In the genomic region with DNA sequence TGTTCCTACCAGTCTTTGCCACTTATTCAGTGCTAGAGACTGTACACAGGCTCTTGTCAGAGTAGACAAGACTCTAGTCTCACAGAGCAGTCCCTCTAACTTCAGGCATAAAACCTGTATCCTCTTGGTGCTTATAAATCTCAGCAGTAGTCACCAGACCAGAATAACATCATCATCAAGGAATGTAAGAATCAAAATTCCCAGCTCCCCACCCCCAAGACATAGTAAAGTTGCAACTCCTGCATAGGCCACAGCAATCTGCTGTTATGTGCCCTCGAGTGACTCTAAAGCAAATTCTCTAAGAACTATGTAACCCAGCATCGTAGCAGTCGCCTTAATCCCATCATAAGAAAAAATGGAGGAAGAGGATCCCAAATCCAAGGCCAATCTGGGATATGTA, we compare ENCODE assay signal across 26 mouse cellular contexts. TPM values are rescaled to one million over a fixed set of nuclear protein-coding genes. Genes with fewer than 3 reads are reported as not detected.
A peak's percentile ranks its signal among the peaks of the same experiment; 100 is the strongest.
DNase-seq lines count a peak whose midpoint lies in the region; ATAC-seq and TF ChIP-seq lines count a peak whose summit lies in the region.
"Had no signal": no experiment of that assay in that cellular context is flagged by ENCODE, and none has a peak within 500 bp of the region (broad histone marks: within the 10 kb centered on the region; RNA-seq: fewer than 3 reads in every experiment).

No protein-coding gene starts in this region.

- no peaks in the 10 kb centered on the region for H3K4me1 ChIP-seq in limb, embryonic 14.5 days (ENCODE audit: control insufficient read depth, insufficient read depth, low read length)
- no peaks in the 10 kb centered on the region for H3K4me1 ChIP-seq in limb, embryonic 10.5 days
- no peaks in the 10 kb centered on the region; the same call in none of the 2 replicates for H3K4me1 ChIP-seq in embryonic fibroblast, embryonic 13.5 days (ENCODE audit: control insufficient read depth, insufficient read depth, low read length)
- H3K4me1 ChIP-seq: embryonic facial prominence, embryonic 13.5 days; embryonic facial prominence, embryonic 15.5 days; forebrain, embryonic 13.5 days; forebrain, embryonic 15.5 days had no signal

- peaks cover 61% of the 10 kb centered on the region for H3K36me3 ChIP-seq in limb, embryonic 14.5 days (ENCODE audit: control insufficient read depth, insufficient read depth, low read length)
- peaks cover 75% of the 10 kb centered on the region for H3K36me3 ChIP-seq in limb, embryonic 10.5 days

- H3K9me3 ChIP-seq in limb, embryonic 14.5 days (ENCODE audit: control insufficient read depth, low read length), result no peaks in the 10 kb centered on the region
- H3K9me3 ChIP-seq in limb, embryonic 10.5 days (replicated peaks), result no peaks in the 10 kb centered on the region
- H3K9me3 ChIP-seq: embryonic facial prominence, embryonic 13.5 days; embryonic facial prominence, embryonic 15.5 days; forebrain, embryonic 13.5 days; forebrain, embryonic 15.5 days; G1E had no signal

- H3K27me3 ChIP-seq in limb, embryonic 14.5 days (ENCODE audit: control insufficient read depth, insufficient read depth, low read length), result no peaks in the 10 kb centered on the region
- no peaks in the 10 kb centered on the region for H3K27me3 ChIP-seq in limb, embryonic 10.5 days (ENCODE audit: low read depth, poor library complexity, severe bottlenecking)
- H3K27me3 ChIP-seq: CH12.LX; embryonic facial prominence, embryonic 13.5 days; embryonic facial prominence, embryonic 15.5 days; forebrain, embryonic 13.5 days; forebrain, embryonic 15.5 days had no signal

- peak; percentile 7 for DNase-seq in limb, embryonic 14.5 days (ENCODE audit: low spot score)
- DNase-seq in limb, embryonic 10.5 days (ENCODE audit: low spot score), result no peak
- DNase-seq in NIH3T3 (ENCODE audit: low read depth), result peak; percentile 63
- DNase-seq in adrenal gland, postnatal 36 days, result no peak
- DNase-seq in kidney, adult 18-20 months, result no peak
- DNase-seq: adrenal gland, adult 8-10 months; adrenal gland, postnatal 14 days; B cell, adult 2 months; cerebellum, adult 11 months; cerebellum, adult 18-20 months; cerebellum, adult 8-10 months; cerebellum, adult 9-11 months; cerebellum, postnatal 14 days; cerebellum, postnatal 36 days; embryo, embryonic 11 days; forebrain, postnatal 0 days had no signal

- H3K9ac ChIP-seq in limb, embryonic 14.5 days (ENCODE audit: low read depth, low read length, severe bottlenecking), result no peak overlapping the region
- H3K9ac ChIP-seq: embryonic facial prominence, embryonic 13.5 days; embryonic facial prominence, embryonic 15.5 days; forebrain, embryonic 13.5 days; forebrain, embryonic 15.5 days; forebrain, postnatal 0 days had no signal

- no peak for ATAC-seq in limb, embryonic 14.5 days (ENCODE audit: low FRiP score, low read depth)
- ATAC-seq: activated CD4-positive, CD25-positive, alpha-beta regulatory T cell, adult 4 months; CD4-positive, CD25-positive, alpha-beta regulatory T cell, adult 4 months; forebrain, embryonic 13.5 days; forebrain, embryonic 15.5 days; forebrain, postnatal 0 days had no signal

- H3K4me2 ChIP-seq in limb, embryonic 14.5 days (replicated peaks; ENCODE audit: low read depth, low read length, severe bottlenecking), result no peak overlapping the region
- H3K4me2 ChIP-seq: embryonic facial prominence, embryonic 13.5 days; embryonic facial prominence, embryonic 15.5 days; forebrain, embryonic 13.5 days; forebrain, embryonic 15.5 days had no signal

- no peak for TF ChIP-seq CTCF in embryonic fibroblast, embryonic 13.5 days (IDR thresholded peaks at IDR 0.05; ENCODE audit: borderline replicate concordance, insufficient read depth, low read length)

- H3K4me3 ChIP-seq in limb, embryonic 14.5 days (replicated peaks; ENCODE audit: low read length), result no peak overlapping the region
- H3K4me3 ChIP-seq in limb, embryonic 10.5 days, result no peak overlapping the region
- no peak overlapping the region for H3K4me3 ChIP-seq in embryonic fibroblast, embryonic 13.5 days (ENCODE audit: insufficient read depth, low read length)
- H3K4me3 ChIP-seq: embryonic facial prominence, embryonic 13.5 days; embryonic facial prominence, embryonic 15.5 days; forebrain, embryonic 13.5 days; forebrain, embryonic 15.5 days had no signal

- 91% methylated on average over 3 of the region's 3 CpGs for WGBS in limb, embryonic 14.5 days
- 95% methylated on average over 3 of the region's 3 CpGs for WGBS in limb, embryonic 10.5 days

- no peak for TF ChIP-seq POLR2A in limb, embryonic 14.5 days (IDR thresholded peaks at IDR 0.05; ENCODE audit: borderline replicate concordance, extremely low read depth, insufficient read depth, insufficient read length)
- TF ChIP-seq POLR2A in embryonic fibroblast, embryonic 13.5 days (IDR thresholded peaks at IDR 0.05; ENCODE audit: low read depth, low read length), result no peak

- no peak overlapping the region for H3K27ac ChIP-seq in limb, embryonic 14.5 days (replicated peaks; ENCODE audit: low read depth, low read length)
- H3K27ac ChIP-seq in limb, embryonic 10.5 days, result no peak overlapping the region
- H3K27ac ChIP-seq in embryonic fibroblast, embryonic 13.5 days (ENCODE audit: insufficient read depth, low read length), result peak overlapping the region; percentile 75
- H3K27ac ChIP-seq: embryonic facial prominence, embryonic 13.5 days; embryonic facial prominence, embryonic 15.5 days; forebrain, embryonic 13.5 days; forebrain, embryonic 15.5 days had no signal

RNA-seq across cellular contexts. Expression of a gene that starts 23.6 kb away (rescaled TPM):
- polyA plus RNA-seq in limb, embryonic 14.5 days (2012; rRNA removed), result 17.2 and 18.6 TPM in 2 replicates
- 8.9 and 9.9 TPM in 2 replicates for polyA plus RNA-seq in limb, embryonic 14.5 days (2014; fragmentation: Nextera tagmentation; extraction: Ambion mirVana)
- 20.8 and 22.1 TPM in 2 replicates for polyA plus RNA-seq in limb, embryonic 10.5 days (2016; fragmentation: Nextera tagmentation; extraction: Ambion mirVana)
- 54.9 and 72.1 TPM in 2 replicates for polyA plus RNA-seq in embryonic fibroblast, embryonic 13.5 days (2011; ENCODE audit: insufficient read length, low read depth, missing spikeins)
- 10 to 100 TPM; 21.6 to 25.6 TPM for total RNA-seq in adrenal gland, postnatal 36 days (2021)

RNA-seq across cellular contexts. Expression of a gene that starts 31.2 kb away (rescaled TPM):
- polyA plus RNA-seq in limb, embryonic 14.5 days (2012; rRNA removed), result 60.0 and 124 TPM in 2 replicates
- 104 and 115 TPM in 2 replicates for polyA plus RNA-seq in limb, embryonic 14.5 days (2014; fragmentation: Nextera tagmentation; extraction: Ambion mirVana)
- 143 and 147 TPM in 2 replicates for polyA plus RNA-seq in limb, embryonic 10.5 days (2016; fragmentation: Nextera tagmentation; extraction: Ambion mirVana)
- 73.8 and 91.5 TPM in 2 replicates for polyA plus RNA-seq in embryonic fibroblast, embryonic 13.5 days (2011; ENCODE audit: insufficient read length, low read depth, missing spikeins)
- total RNA-seq in adrenal gland, postnatal 36 days (2021), result 10 to 100 TPM; 52.8 to 57.9 TPM

RNA-seq across cellular contexts. Expression of a gene that starts 31.2 kb away (rescaled TPM):
- 55.4 and 72.1 TPM in 2 replicates for polyA plus RNA-seq in limb, embryonic 14.5 days (2012; rRNA removed)
- polyA plus RNA-seq in limb, embryonic 14.5 days (2014; fragmentation: Nextera tagmentation; extraction: Ambion mirVana), result 99.4 and 100 TPM in 2 replicates
- polyA plus RNA-seq in limb, embryonic 10.5 days (2016; fragmentation: Nextera tagmentation; extraction: Ambion mirVana), result 84.2 and 87.2 TPM in 2 replicates
- polyA plus RNA-seq in embryonic fibroblast, embryonic 13.5 days (2011; ENCODE audit: insufficient read length, low read depth, missing spikeins), result 16.8 and 19.0 TPM in 2 replicates
- total RNA-seq in adrenal gland, postnatal 36 days (2021), result 10 to 100 TPM; 42.0 to 42.9 TPM

RNA-seq across cellular contexts. Expression of a gene that starts 45.9 kb away (rescaled TPM):
- 0.20 and 0.35 TPM in 2 replicates for polyA plus RNA-seq in limb, embryonic 14.5 days (2012; rRNA removed)
- 0.32 and 0.50 TPM in 2 replicates for polyA plus RNA-seq in limb, embryonic 14.5 days (2014; fragmentation: Nextera tagmentation; extraction: Ambion mirVana)
- 1.0 and 1.2 TPM in 2 replicates for polyA plus RNA-seq in limb, embryonic 10.5 days (2016; fragmentation: Nextera tagmentation; extraction: Ambion mirVana)
- not detected in 2 replicates for polyA plus RNA-seq in embryonic fibroblast, embryonic 13.5 days (2011; ENCODE audit: insufficient read length, low read depth, missing spikeins)
- total RNA-seq in adrenal gland, postnatal 36 days (2021), result 1 to 10 TPM in 1 of 2 experiments, under 1 TPM in 1; 0.23 to 1.0 TPM
- total RNA-seq: common myeloid progenitor, adult 5-6 weeks had no signal
- polyA plus RNA-seq: G1E had no signal

Comparison
In these comparisons a context has a peak if more than half of its experiments do, and no peak if none do; other contexts are left out.
1. DNase-seq: peak in limb, embryonic 14.5 days (single experiment) and NIH3T3 (single experiment); none in limb, embryonic 10.5 days (single experiment), adrenal gland, postnatal 36 days (0 of 2) and kidney, adult 18-20 months (single experiment).